Mouse (Mus musculus) kidney, adult 2 months (tissue): ENCODE measurements around the gene Dmkn.
"Not testable (repeated sequence)": the region's sequence is repeated elsewhere in the genome, so short reads cannot be mapped to it uniquely, and the experiment has no call there.

ENCODE experiments used
- CTCF ChIP-seq: fragments of 200-500 bp; conservative IDR thresholded peaks from 2 replicates; pipeline ENCODE4 v1.5.1; 2011; ENCODE audit warnings: low read depth, mild to moderate bottlenecking, control low read depth, low read length, moderate library complexity, mixed read lengths; ENCODE audit not compliant: insufficient read depth, insufficient read length
- POLR2A ChIP-seq: fragments of 200-500 bp; IDR thresholded peaks from one replicate; pipeline ENCODE4 v1.6.1; 2011; ENCODE audit warnings: low read depth, low read length, control low read depth

GRCm38 (mm10) chr7:30742570-30742969 is 21.0 kb upstream of the Dmkn start:
- TF ChIP-seq POLR2A, CTCF: not testable (repeated sequence)
